Comparison of ENCODE assay signal across 12 mouse cellular contexts in the genomic region with DNA sequence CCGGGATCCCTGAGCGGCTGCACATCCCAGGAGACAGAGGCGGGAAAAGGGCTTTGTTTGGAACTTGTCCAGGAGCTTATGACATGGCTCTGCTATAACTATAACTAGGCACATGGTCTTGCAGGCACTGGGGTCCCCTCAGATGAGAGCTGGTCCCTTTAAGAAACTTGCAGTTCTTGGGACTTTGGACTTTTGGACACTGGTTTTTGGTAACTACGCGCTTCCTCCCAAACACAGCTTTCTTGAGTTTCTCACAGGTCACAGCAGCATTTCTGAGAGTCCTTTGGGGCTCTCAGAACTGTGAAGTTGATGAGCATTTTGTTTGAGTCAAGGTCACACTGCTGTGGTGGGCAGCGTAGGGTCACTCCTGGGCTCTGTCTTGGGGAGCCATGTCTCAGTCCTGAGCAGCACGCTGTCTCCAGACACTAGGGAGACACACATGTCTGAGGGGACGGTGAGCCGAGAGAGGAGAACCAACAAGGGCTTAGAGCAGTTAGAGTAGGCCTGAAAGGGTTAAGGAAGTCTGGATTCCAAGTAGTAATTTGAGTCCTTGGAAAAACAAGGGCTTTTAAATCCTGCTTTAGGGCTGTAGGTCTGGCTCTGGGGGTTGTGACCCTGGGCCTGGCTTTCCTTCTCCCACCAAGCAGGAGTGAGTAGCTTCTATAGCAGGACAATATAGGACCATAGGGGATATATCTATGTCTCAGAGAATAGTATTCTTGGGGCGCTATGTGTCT.
DNase-seq lines count a peak whose midpoint lies in the region; ATAC-seq and TF ChIP-seq lines count a peak whose summit lies in the region.
"Had no signal": no experiment of that assay in that cellular context is flagged by ENCODE, and none has a peak within 500 bp of the region (broad histone marks: within the 10 kb centered on the region; RNA-seq: fewer than 3 reads in every experiment).

No protein-coding gene starts in this region.

- DNase-seq in liver, adult 2 months (ENCODE audit: extremely low read depth, low read depth, low spot score): peak; percentile 68
- DNase-seq in liver, postnatal 0 days: no peak
- DNase-seq in kidney, adult 8-10 months: peak; percentile 65 to 69
- no peak for DNase-seq in thymus, adult 2 months
- DNase-seq in cerebellum, adult 11-12 months: no peak
- DNase-seq: cerebellum, adult 9-11 months; heart, adult 18-20 months; right cerebral cortex, postnatal 25 days had no signal

- TF ChIP-seq POLR2A in liver, adult 2 months (IDR thresholded peaks at IDR 0.05; ENCODE audit: extremely low read depth, insufficient read depth, low read length): no peak
- no peak for TF ChIP-seq POLR2A in thymus, adult 2 months (IDR thresholded peaks at IDR 0.05; ENCODE audit: control insufficient read depth, extremely low read depth, insufficient read depth, low read length, poor library complexity)

- peak overlapping the region; percentile 49 for H3K27ac ChIP-seq in liver, adult 2 months (replicated peaks; ENCODE audit: insufficient read depth, low read depth, low read length)
- H3K27ac ChIP-seq in liver, postnatal 0 days (ENCODE audit: low read depth): no peak overlapping the region
- H3K27ac ChIP-seq in embryonic facial prominence, embryonic 12.5 days: peak overlapping the region; percentile 81
- H3K27ac ChIP-seq in limb, embryonic 13.5 days: peak overlapping the region; percentile 93
- H3K27ac ChIP-seq in thymus, adult 2 months (ENCODE audit: control insufficient read depth, insufficient read depth, low read length): no peak overlapping the region

- H3K27me3 ChIP-seq in liver, adult 2 months (ENCODE audit: control insufficient read depth, insufficient read depth, low read length): no peaks in the 10 kb centered on the region
- no peaks in the 10 kb centered on the region for H3K27me3 ChIP-seq in liver, postnatal 0 days (ENCODE audit: insufficient read depth, low read length)
- H3K27me3 ChIP-seq in embryonic facial prominence, embryonic 12.5 days: no peaks in the 10 kb centered on the region
- H3K27me3 ChIP-seq in limb, embryonic 13.5 days: no peaks in the 10 kb centered on the region
- H3K27me3 ChIP-seq in thymus, adult 2 months (ENCODE audit: control insufficient read depth, insufficient read depth, low read length): no peaks in the 10 kb centered on the region
- H3K27me3 ChIP-seq: megakaryocyte, embryonic 14.5 days had no signal

- H3K79me2 ChIP-seq in liver, adult 2 months (ENCODE audit: control insufficient read depth, insufficient read depth, low read length): no peaks in the 10 kb centered on the region

- H3K36me3 ChIP-seq in liver, adult 2 months (ENCODE audit: control insufficient read depth, insufficient read depth, low read length): no peaks in the 10 kb centered on the region
- no peaks in the 10 kb centered on the region for H3K36me3 ChIP-seq in liver, postnatal 0 days (replicated peaks; ENCODE audit: insufficient read depth, low read length)
- H3K36me3 ChIP-seq in embryonic facial prominence, embryonic 12.5 days: no peaks in the 10 kb centered on the region
- H3K36me3 ChIP-seq in limb, embryonic 13.5 days: no peaks in the 10 kb centered on the region
- H3K36me3 ChIP-seq in thymus, adult 2 months (ENCODE audit: control insufficient read depth, insufficient read depth, low read length): no peaks in the 10 kb centered on the region

- no peak for TF ChIP-seq CTCF in liver, adult 2 months (IDR thresholded peaks at IDR 0.05; ENCODE audit: low read depth, low read length)
- no peak for TF ChIP-seq CTCF in liver, postnatal 0 days (IDR thresholded peaks at IDR 0.05; ENCODE audit: low read depth)
- no peak for TF ChIP-seq CTCF in thymus, adult 2 months (IDR thresholded peaks at IDR 0.05; ENCODE audit: borderline replicate concordance, control insufficient read depth, extremely low read depth, insufficient read depth, low read length, poor library complexity)

- no peaks in the 10 kb centered on the region for H3K9me3 ChIP-seq in liver, postnatal 0 days (ENCODE audit: low read length)
- H3K9me3 ChIP-seq in embryonic facial prominence, embryonic 12.5 days: no peaks in the 10 kb centered on the region
- no peaks in the 10 kb centered on the region for H3K9me3 ChIP-seq in limb, embryonic 13.5 days

- H3K4me1 ChIP-seq in liver, adult 2 months (ENCODE audit: control insufficient read depth, insufficient read depth, low read length): peaks cover 20% of the 10 kb centered on the region
- no peaks in the 10 kb centered on the region for H3K4me1 ChIP-seq in liver, postnatal 0 days (ENCODE audit: insufficient read depth)
- peaks cover 42% of the 10 kb centered on the region for H3K4me1 ChIP-seq in embryonic facial prominence, embryonic 12.5 days
- peaks cover 60% of the 10 kb centered on the region for H3K4me1 ChIP-seq in limb, embryonic 13.5 days
- H3K4me1 ChIP-seq in thymus, adult 2 months (replicated peaks; ENCODE audit: control insufficient read depth, insufficient read depth, low read length): peaks cover 34% of the 10 kb centered on the region

- ATAC-seq in liver, postnatal 0 days: no peak
- no peak for ATAC-seq in embryonic facial prominence, embryonic 12.5 days (ENCODE audit: insufficient number of reproducible peaks, insufficient read depth, low FRiP score, low TSS enrichment)
- no peak for ATAC-seq in limb, embryonic 13.5 days (ENCODE audit: low FRiP score, low read depth)
- ATAC-seq in cerebellum, adult (ENCODE audit: insufficient number of reproducible peaks, low FRiP score, low TSS enrichment): no peak

- peak overlapping the region; percentile 29 for H3K9ac ChIP-seq in liver, adult 2 months (ENCODE audit: low read depth, low read length)
- no peak overlapping the region for H3K9ac ChIP-seq in liver, postnatal 0 days (replicated peaks)
- H3K9ac ChIP-seq in embryonic facial prominence, embryonic 12.5 days: no peak overlapping the region
- 0 out of 2 replicates have a peak overlapping the region, but pooled peaks have one; percentile 13 for H3K9ac ChIP-seq in limb, embryonic 13.5 days

- 71% methylated on average over 10 of the region's 10 CpGs for WGBS in liver, adult 2 months
- 73% methylated on average over 10 of the region's 10 CpGs for WGBS in liver, postnatal 0 days (ENCODE audit: insufficient replicate concordance)
- WGBS in embryonic facial prominence, embryonic 12.5 days: 16% methylated on average over 10 of the region's 10 CpGs
- 19% methylated on average over 10 of the region's 10 CpGs for WGBS in limb, embryonic 13.5 days
- 93% methylated on average over 10 of the region's 10 CpGs for WGBS in thymus, adult 2 months

- TF ChIP-seq EP300 in liver, postnatal 0 days (IDR thresholded peaks at IDR 0.05; ENCODE audit: low read depth): no peak

- H3K4me2 ChIP-seq in liver, postnatal 0 days (ENCODE audit: low read depth, low read length): no peak overlapping the region
- no peak overlapping the region for H3K4me2 ChIP-seq in embryonic facial prominence, embryonic 12.5 days (replicated peaks)
- H3K4me2 ChIP-seq in limb, embryonic 13.5 days (replicated peaks): peak overlapping the region; percentile 37; the same call in 1 of the 2 replicates

- no peak overlapping the region for H3K4me3 ChIP-seq in liver, adult 2 months (ENCODE audit: insufficient read depth, low read depth, low read length)
- H3K4me3 ChIP-seq in liver, postnatal 0 days (ENCODE audit: low read depth, low read length): no peak overlapping the region
- H3K4me3 ChIP-seq in embryonic facial prominence, embryonic 12.5 days: no peak overlapping the region
- no peak overlapping the region for H3K4me3 ChIP-seq in limb, embryonic 13.5 days
- no peak overlapping the region for H3K4me3 ChIP-seq in thymus, adult 2 months (ENCODE audit: control insufficient read depth, insufficient read depth, low read length)
- H3K4me3 ChIP-seq: megakaryocyte, embryonic 14.5 days had no signal

Comparison
In these comparisons a context has a peak if more than half of its experiments do, and no peak if none do; other contexts are left out.
1. DNase-seq: peak in liver, adult 2 months (single experiment) and kidney, adult 8-10 months (2 of 2); none in liver, postnatal 0 days (single experiment), thymus, adult 2 months (single experiment) and cerebellum, adult 11-12 months (single experiment).
2. H3K27ac ChIP-seq: peak in liver, adult 2 months (single experiment), embryonic facial prominence, embryonic 12.5 days (single experiment) and limb, embryonic 13.5 days (single experiment); none in liver, postnatal 0 days (single experiment) and thymus, adult 2 months (single experiment).
3. H3K9ac ChIP-seq: peak in liver, adult 2 months (single experiment) and limb, embryonic 13.5 days (single experiment); none in liver, postnatal 0 days (single experiment) and embryonic facial prominence, embryonic 12.5 days (single experiment).